Mouse (Mus musculus) kidney, embryonic 14.5 days (tissue): ENCODE results near the gene Gm17026. TPM values are rescaled to one million over a fixed set of nuclear protein-coding genes. Genes with fewer than 3 reads are reported as not detected.
"Not testable (repeated sequence)": the region's sequence is repeated elsewhere in the genome, so short reads cannot be mapped to it uniquely, and the experiment has no call there.

ENCODE experiments used
- ATAC-seq: fragments of 200-750 bp; cut with Nextera tagmentation; 2 replicates; pipeline ENCODE4 v1.8.0; 2017; ENCODE audit warnings: moderate number of reproducible peaks, mild to moderate bottlenecking, moderate TSS enrichment, moderate library complexity; ENCODE audit not compliant: low FRiP score, low TSS enrichment
- H3K27ac ChIP-seq: fragments of 300-500 bp; sonication (generic); 2 replicates; pipeline ENCODE4 v1.5.1; 2014; ENCODE audit warnings: low read depth, mild to moderate bottlenecking, low read length, moderate library complexity, mixed read lengths
- H3K27me3 ChIP-seq: fragments of 300-500 bp; sonication (generic); 2 replicates; pipeline ENCODE4 v1.6.1; 2014; ENCODE audit warnings: mild to moderate bottlenecking, low read length; ENCODE audit not compliant: control insufficient read depth, insufficient read depth
- H3K36me3 ChIP-seq: fragments of 300-500 bp; sonication (generic); 2 replicates; pipeline ENCODE4 v1.6.1; 2014; ENCODE audit warnings: low read length, mixed read lengths; ENCODE audit not compliant: control insufficient read depth, insufficient read depth
- H3K4me1 ChIP-seq: fragments of 300-500 bp; sonication (generic); 2 replicates; pipeline ENCODE4 v1.6.1; 2014; ENCODE audit warnings: low read length, mixed read lengths; ENCODE audit not compliant: control insufficient read depth, insufficient read depth
- H3K4me2 ChIP-seq: fragments of 300-500 bp; sonication (generic); replicated peaks from 2 replicates; pipeline ENCODE4 v1.6.1; 2014; ENCODE audit warnings: low read depth, mild to moderate bottlenecking, low read length
- H3K4me3 ChIP-seq: fragments of 300-500 bp; sonication (generic); 2 replicates; pipeline ENCODE4 v1.5.1; 2014; ENCODE audit warnings: mild to moderate bottlenecking, low read length
- H3K9ac ChIP-seq: fragments of 300-500 bp; sonication (generic); 2 replicates; pipeline ENCODE4 v1.6.1; 2014; ENCODE audit warnings: low read depth, mild to moderate bottlenecking, low read length, moderate library complexity
- H3K9me3 ChIP-seq: fragments of 300-500 bp; sonication (generic); 2 replicates; pipeline ENCODE4 v1.6.1; 2016; ENCODE audit warnings: low read length; ENCODE audit not compliant: control insufficient read depth
- WGBS: fragments of 180-500 bp; shearing (Covaris S2); extraction: QIAGEN DNeasy Blood & Tissue Kit; methylation state at CpG from one replicate; pipeline ENCODE4 v1.1.7; 2014; 5-methylcytosine and 5-hydroxymethylcytosine counted together
- microRNA-seq: library from miRNA; unstranded; fragments of <30 nt; microRNA quantifications from one replicate; pipeline ENCODE4, GENCODE M21; 2016
- polyA plus RNA-seq: library from polyadenylated mRNA; unstranded; fragments of >200 nt; fragmentation: Nextera tagmentation; extraction: Ambion mirVana; gene quantifications from 2 replicates; pipeline ENCODE4 v1.2.1, GENCODE M21; 2014

Gene Gm17026
- not detected in 2 replicates for polyA plus RNA-seq

GRCm38 (mm10) chr14:42259948-42260347, at the start of gene Gm17026:
Gene Gm17026, minus strand, starts transcription at chr14:42260048.
- H3K9ac ChIP-seq, H3K4me1 ChIP-seq, H3K27ac ChIP-seq, H3K4me2 ChIP-seq, H3K27me3 ChIP-seq, H3K36me3 ChIP-seq, H3K9me3 ChIP-seq, ATAC-seq, H3K4me3 ChIP-seq: not testable (repeated sequence)
- WGBS, result no CpG with 5 or more reads among the region's 3 CpGs

DNA sequence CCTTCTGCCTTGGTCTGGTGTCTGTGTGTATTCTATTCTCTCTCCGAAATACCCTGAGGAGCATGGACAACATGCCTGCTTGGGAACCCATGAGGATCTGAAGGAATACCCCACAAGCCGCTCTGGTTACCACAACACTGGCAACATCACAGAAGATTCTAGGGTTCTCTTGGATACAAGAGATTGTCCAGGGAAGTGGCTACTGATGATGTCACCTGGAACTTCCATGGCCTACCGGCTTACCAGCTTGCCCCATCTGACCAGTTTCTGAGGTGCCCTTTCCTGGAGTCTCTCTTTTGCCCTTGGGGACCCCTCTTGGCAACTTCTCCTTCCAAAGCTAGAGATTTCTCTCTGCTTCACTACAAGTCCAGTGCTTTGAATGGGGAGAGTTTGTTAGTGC, 37.4 kb upstream of the Gm17026 start, which contains the start of gene Gm9611:
Gene Gm9611, minus strand, starts transcription at position 101 of the 400 bp plus-strand sequence.
- H3K9ac ChIP-seq, H3K4me2 ChIP-seq, H3K27me3 ChIP-seq, H3K4me3 ChIP-seq, H3K27ac ChIP-seq, H3K36me3 ChIP-seq, H3K4me1 ChIP-seq, ATAC-seq, H3K9me3 ChIP-seq: not testable (repeated sequence)
- WGBS, result no CpG with 5 or more reads among the region's 3 CpGs

GRCm38 (mm10) chr14:42216766-42217537, 42.9 kb downstream of the Gm17026 start:
- H3K27me3 ChIP-seq, H3K9me3 ChIP-seq, ATAC-seq, H3K4me1 ChIP-seq, H3K36me3 ChIP-seq, H3K4me3 ChIP-seq, H3K4me2 ChIP-seq, H3K9ac ChIP-seq, H3K27ac ChIP-seq: not testable (repeated sequence)
- WGBS, result 79% methylated on average over 8 of the region's 10 CpGs

Small RNAs within 50 kb of the gene (microRNA-seq; reads per million reads assigned to microRNA genes)
- gene Gm25208, result not detected
- gene Gm25892, result not detected

Other genes with a start within 250 kb of the Gm17026 start
- gene Gm7951, start 142.7 kb downstream of the Gm17026 start, polyA plus RNA-seq, result not detected in 2 replicates
- not detected in 2 replicates for gene Gm17027, start 97.4 kb downstream of the Gm17026 start, polyA plus RNA-seq
- gene Gm3573, start 69.3 kb downstream of the Gm17026 start, polyA plus RNA-seq, result not detected in 2 replicates
- not detected in 2 replicates for gene Gm9611, start 37.3 kb upstream of the Gm17026 start, polyA plus RNA-seq
- gene Gm7995, start 50.2 kb upstream of the Gm17026 start, polyA plus RNA-seq, result not detected in 2 replicates
- gene Gm8005, start 179.6 kb upstream of the Gm17026 start, polyA plus RNA-seq, result not detected in 2 replicates
- not detected in 2 replicates for gene Gm8011, start 203.8 kb upstream of the Gm17026 start, polyA plus RNA-seq
- not detected in 2 replicates for gene Gm8020, start 242.3 kb upstream of the Gm17026 start, polyA plus RNA-seq